In the genomic region with DNA sequence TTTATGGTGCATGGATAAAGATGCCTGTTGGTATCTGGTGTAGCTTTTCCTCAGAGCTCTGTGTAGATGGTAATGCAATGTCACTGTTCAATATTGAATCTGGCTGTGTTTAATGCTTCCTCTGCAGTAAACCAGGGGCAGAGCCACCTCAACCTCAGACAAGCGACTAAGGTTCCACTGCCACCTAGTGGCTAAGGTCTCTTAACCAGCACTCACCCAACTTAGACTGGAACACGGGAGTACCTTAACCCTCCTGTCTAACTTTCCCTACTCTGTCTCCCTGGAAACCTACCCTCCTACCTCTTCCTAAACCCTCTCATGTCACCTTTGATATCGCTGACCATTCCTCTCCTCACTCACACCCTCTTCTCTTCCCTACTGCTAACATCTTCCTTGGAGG, we compare ENCODE assay signal across 8 mouse cellular contexts.
A peak's percentile ranks its signal among the peaks of the same experiment; 100 is the strongest.
DNase-seq lines count a peak whose midpoint lies in the region; ATAC-seq and TF ChIP-seq lines count a peak whose summit lies in the region.

No protein-coding gene starts in this region.

- no peaks in the 10 kb centered on the region for H3K36me3 ChIP-seq in kidney, postnatal 0 days (ENCODE audit: insufficient read depth, low read length)
- H3K36me3 ChIP-seq in lung, embryonic 14.5 days (ENCODE audit: insufficient read depth), result no peaks in the 10 kb centered on the region

- WGBS in kidney, postnatal 0 days, result 15% methylated on average over 3 of the region's 3 CpGs
- 9% methylated on average over 3 of the region's 3 CpGs for WGBS in lung, embryonic 14.5 days

- no peak overlapping the region for H3K4me2 ChIP-seq in kidney, postnatal 0 days (ENCODE audit: low read length)
- H3K4me2 ChIP-seq in lung, embryonic 14.5 days, result no peak overlapping the region

- H3K27me3 ChIP-seq in kidney, postnatal 0 days (ENCODE audit: insufficient read depth, low read length), result no peaks in the 10 kb centered on the region
- H3K27me3 ChIP-seq in lung, embryonic 14.5 days (ENCODE audit: insufficient read depth, low read length), result no peaks in the 10 kb centered on the region

- no peak overlapping the region for H3K9ac ChIP-seq in kidney, postnatal 0 days (ENCODE audit: low read depth, low read length)
- H3K9ac ChIP-seq in lung, embryonic 14.5 days, result no peak overlapping the region

- peak; percentile 83 for DNase-seq in 416B (ENCODE audit: low read depth)
- peak; percentile 93 for DNase-seq in NIH3T3 (ENCODE audit: low read depth)
- peak; percentile 37 to 51 for DNase-seq in cerebellum, postnatal 36 days
- peak; percentile 1 to 33 for DNase-seq in heart, adult 9 months (ENCODE audit: low spot score in 2 of 2)
- peak; percentile 87 for DNase-seq in kidney, postnatal 0 days (ENCODE audit: low spot score)
- peak; percentile 90 for DNase-seq in lung, embryonic 14.5 days
- DNase-seq in ovary, postnatal 10 days (ENCODE audit: low spot score), result peak; percentile 7
- DNase-seq in thymus, postnatal 4 days, result peak; percentile 70

- peak; percentile 57; the same call in 1 of the 2 replicates for ATAC-seq in kidney, postnatal 0 days (replicated peaks; ENCODE audit: low FRiP score, low read depth)
- ATAC-seq in lung, embryonic 14.5 days (ENCODE audit: insufficient read depth), result peak; percentile 74; the same call in 1 of the 2 replicates

- no peak overlapping the region for H3K27ac ChIP-seq in kidney, postnatal 0 days
- no peak overlapping the region for H3K27ac ChIP-seq in lung, embryonic 14.5 days (ENCODE audit: low read depth)

- no peak overlapping the region for H3K4me3 ChIP-seq in kidney, postnatal 0 days (replicated peaks; ENCODE audit: low read depth, low read length)
- no peak overlapping the region for H3K4me3 ChIP-seq in lung, embryonic 14.5 days (ENCODE audit: low read depth, low read length)

- no peaks in the 10 kb centered on the region for H3K9me3 ChIP-seq in kidney, postnatal 0 days (replicated peaks; ENCODE audit: low read length)
- no peaks in the 10 kb centered on the region for H3K9me3 ChIP-seq in lung, embryonic 14.5 days (ENCODE audit: low read depth, low read length)

- TF ChIP-seq CTCF in kidney, postnatal 0 days (IDR thresholded peaks at IDR 0.05; ENCODE audit: low read depth), result peak; percentile 86
- peak; percentile 84 for TF ChIP-seq CTCF in lung, embryonic 14.5 days (IDR thresholded peaks at IDR 0.05; ENCODE audit: low read depth)

- no peaks in the 10 kb centered on the region for H3K4me1 ChIP-seq in kidney, postnatal 0 days (replicated peaks; ENCODE audit: insufficient read depth, low read length)
- H3K4me1 ChIP-seq in lung, embryonic 14.5 days (ENCODE audit: insufficient read depth), result no peaks in the 10 kb centered on the region

Comparison
In these comparisons a context has a peak if more than half of its experiments do, and no peak if none do; other contexts are left out.
1. DNase-seq: peak in every context shown above with its lines; median percentile 93 in NIH3T3; 90 in lung, embryonic 14.5 days; 87 in kidney, postnatal 0 days; 83 in 416B; 70 in thymus, postnatal 4 days; 44 in cerebellum, postnatal 36 days; 17 in heart, adult 9 months; 7 in ovary, postnatal 10 days.